Mouse (Mus musculus): ENCODE measurements around the gene Aven.

- no peak for TF ChIP-seq GATA1 (IDR thresholded peaks at IDR 0.05; ENCODE audit: low read length)
- TF ChIP-seq TAL1 (IDR thresholded peaks at IDR 0.05; ENCODE audit: low read length) = no peak
Measured at GRCm38 (mm10) chr2:112460557-112460956, 32.2 kb upstream of the Aven start.
